Mouse (Mus musculus) Muller cell, postnatal 12 days (primary cell): Measurements from ENCODE around the gene Ppm1b.

ENCODE experiments used
- DNase-seq: peaks from one replicate; pipeline ENCODE4 v3.0.0-alpha.2; 2015; ENCODE audit errors: inconsistent ontology term

The Ppm1b gene

GRCm38 (mm10) chr17:85023247-85024167, 67.0 kb downstream of the Ppm1b start:
- peak; percentile 50 for DNase-seq

- no peak for DNase-seq
These were observed 67.7 kb downstream of the Ppm1b start for GRCm38 (mm10) chr17:85024237-85024636.

- no peak for DNase-seq
These were observed 68.6 kb downstream of the Ppm1b start for GRCm38 (mm10) chr17:85025151-85025550.

- DNase-seq = no peak
These were observed 69.9 kb downstream of the Ppm1b start for GRCm38 (mm10) chr17:85026436-85026835.

GRCm38 (mm10) chr17:85027247-85027646, 70.7 kb downstream of the Ppm1b start:
- DNase-seq = no peak

- DNase-seq = no peak
These were observed 71.7 kb downstream of the Ppm1b start, which contains the start of gene Slc3a1 for GRCm38 (mm10) chr17:85028093-85028739. Slc3a1 (plus strand) TSS chr17:85028376.

GRCm38 (mm10) chr17:85028797-85029196, 72.3 kb downstream of the Ppm1b start:
- no peak for DNase-seq

GRCm38 (mm10) chr17:85030651-85031050, 74.1 kb downstream of the Ppm1b start:
- no peak for DNase-seq

- DNase-seq = no peak
These were observed 76.5 kb downstream of the Ppm1b start for GRCm38 (mm10) chr17:85033087-85033486.

GRCm38 (mm10) chr17:85034068-85034467, 77.5 kb downstream of the Ppm1b start:
- DNase-seq = peak; percentile 68

GRCm38 (mm10) chr17:85037855-85038254, 81.3 kb downstream of the Ppm1b start:
- no peak for DNase-seq

- DNase-seq = no peak
These were observed 81.8 kb downstream of the Ppm1b start for GRCm38 (mm10) chr17:85038311-85038710.

- DNase-seq = no peak
These were observed 82.2 kb downstream of the Ppm1b start for GRCm38 (mm10) chr17:85038761-85039160.

- no peak for DNase-seq
These were observed 84.4 kb downstream of the Ppm1b start for GRCm38 (mm10) chr17:85040913-85041312.

- no peak for DNase-seq
These were observed 85.9 kb downstream of the Ppm1b start for GRCm38 (mm10) chr17:85042419-85042818.

- no peak for DNase-seq
These were observed 86.9 kb downstream of the Ppm1b start for GRCm38 (mm10) chr17:85043404-85043816.

GRCm38 (mm10) chr17:85044466-85044865, 87.9 kb downstream of the Ppm1b start:
- DNase-seq = no peak

- no peak for DNase-seq
These were observed 88.6 kb downstream of the Ppm1b start for GRCm38 (mm10) chr17:85045160-85045559.

- DNase-seq = no peak
These were observed 91.8 kb downstream of the Ppm1b start for GRCm38 (mm10) chr17:85048379-85048778.

GRCm38 (mm10) chr17:85058276-85058675, 101.7 kb downstream of the Ppm1b start:
- no peak for DNase-seq

GRCm38 (mm10) chr17:85059136-85059535, 102.6 kb downstream of the Ppm1b start:
- no peak for DNase-seq

- DNase-seq = no peak
These were observed 107.0 kb downstream of the Ppm1b start for GRCm38 (mm10) chr17:85063560-85063959.

GRCm38 (mm10) chr17:85067331-85067730, 110.8 kb downstream of the Ppm1b start:
- DNase-seq = no peak
